Mouse (Mus musculus) myocyte (in vitro differentiated cells): ENCODE measurements around the gene Pwp2.

Experiments
- MYOG ChIP-seq, 3 experiments: IDR thresholded peaks; one replicate each; pipeline ENCODE4 v1.6.1; 2011; ENCODE audit warnings: control low read depth in 2 of 3, low read depth in 2 of 3, mild to moderate bottlenecking in 2 of 3; ENCODE audit not compliant: insufficient read length in 2 of 3, control insufficient read depth in 1 of 3, insufficient read depth in 1 of 3
- REST ChIP-seq: IDR thresholded peaks from one replicate; pipeline ENCODE4 v1.6.1; 2011; ENCODE audit warnings: mild to moderate bottlenecking, control low read depth, moderate library complexity; ENCODE audit not compliant: insufficient read depth, insufficient read length
- USF1 ChIP-seq: IDR thresholded peaks from one replicate; pipeline ENCODE4 v1.6.1; 2011; ENCODE audit warnings: low read depth, mild to moderate bottlenecking, control low read depth, moderate library complexity

- TF ChIP-seq REST = no peak
- no peak for TF ChIP-seq MYOG (IDR thresholded peaks at IDR 0.05; ENCODE audit: control insufficient read depth in 1 of 3, insufficient read depth in 1 of 3, insufficient read length in 2 of 3, low read depth in 2 of 3)
- TF ChIP-seq USF1 = no peak
Measured at GRCm38 (mm10) chr10:78165256-78166005, 19.5 kb downstream of the Pwp2 start.
